28 mouse cellular contexts compared by ENCODE assay signal in genomic region chr1:98097957-98098729, GRCm38 (mm10). TPM values are rescaled to one million over a fixed set of nuclear protein-coding genes. Genes with fewer than 3 reads are reported as not detected.
A peak's percentile ranks its signal among the peaks of the same experiment; 100 is the strongest.
DNase-seq lines count a peak whose midpoint lies in the region; ATAC-seq and TF ChIP-seq lines count a peak whose summit lies in the region.
"Had no signal": no experiment of that assay in that cellular context is flagged by ENCODE, and none has a peak within 500 bp of the region (broad histone marks: within the 10 kb centered on the region; RNA-seq: fewer than 3 reads in every experiment).

No protein-coding gene starts in this region.

- H3K9me3 ChIP-seq in forebrain, embryonic 14.5 days (replicated peaks; ENCODE audit: control insufficient read depth, low read length): no peaks in the 10 kb centered on the region
- no peaks in the 10 kb centered on the region for H3K9me3 ChIP-seq in forebrain, embryonic 15.5 days
- H3K9me3 ChIP-seq in midbrain, embryonic 11.5 days (ENCODE audit: control insufficient read depth, low read length): no peaks in the 10 kb centered on the region
- H3K9me3 ChIP-seq in midbrain, embryonic 14.5 days (ENCODE audit: control insufficient read depth, low read length): no peaks in the 10 kb centered on the region
- H3K9me3 ChIP-seq: embryonic facial prominence, embryonic 15.5 days; forebrain, embryonic 10.5 days; forebrain, embryonic 12.5 days had no signal

- no peak overlapping the region for H3K4me2 ChIP-seq in forebrain, embryonic 14.5 days (ENCODE audit: low read length)
- no peak overlapping the region for H3K4me2 ChIP-seq in forebrain, embryonic 15.5 days (replicated peaks)
- no peak overlapping the region for H3K4me2 ChIP-seq in midbrain, embryonic 11.5 days
- no peak overlapping the region for H3K4me2 ChIP-seq in midbrain, embryonic 14.5 days (ENCODE audit: low read length)
- H3K4me2 ChIP-seq: embryonic facial prominence, embryonic 13.5 days; embryonic facial prominence, embryonic 15.5 days; forebrain, embryonic 12.5 days had no signal

- no peak for TF ChIP-seq CTCF in brain, embryonic 14.5 days (IDR thresholded peaks at IDR 0.05; ENCODE audit: borderline replicate concordance, extremely low read depth, insufficient read depth, insufficient read length)

- DNase-seq in forebrain, embryonic 14.5 days (ENCODE audit: low spot score): peak; percentile 46
- peak; percentile 69 for DNase-seq in heart, adult 11 months
- DNase-seq in heart, postnatal 25 days (ENCODE audit: low spot score): no peak
- DNase-seq in midbrain, embryonic 11.5 days (ENCODE audit: low spot score, missing footprints): peak; percentile 62
- no peak for DNase-seq in midbrain, embryonic 14.5 days
- peak; percentile 63 for DNase-seq in brain, embryonic 14.5 days (ENCODE audit: low read depth)
- DNase-seq: adrenal gland, adult 8-10 months; adrenal gland, postnatal 14 days; adrenal gland, postnatal 36 days; B cell, adult 2 months; cerebellum, adult 11 months; cerebellum, adult 18-20 months; cerebellum, adult 8-10 months; cerebellum, adult 9-11 months; cerebellum, postnatal 14 days; cerebellum, postnatal 36 days; embryo, embryonic 11 days had no signal

- intact Hi-C loops in heart, postnatal 25 days (cut with DNase I): loop anchor here (5.0 kb wide), 3 partner anchors 96 to 436 kb away; partner anchors contain the start of gene D1Ertd622e

- WGBS in forebrain, embryonic 14.5 days: 86% methylated on average over 11 of the region's 11 CpGs
- 83% methylated on average over 11 of the region's 11 CpGs for WGBS in forebrain, embryonic 15.5 days
- WGBS in midbrain, embryonic 11.5 days: 90% methylated on average over 11 of the region's 11 CpGs
- 80% methylated on average over 11 of the region's 11 CpGs for whole genome bisulfite sequencing in midbrain, embryonic 14.5 days

- H3K27me3 ChIP-seq in forebrain, embryonic 14.5 days (replicated peaks; ENCODE audit: control insufficient read depth, insufficient read depth, low read length): no peaks in the 10 kb centered on the region
- no peaks in the 10 kb centered on the region for H3K27me3 ChIP-seq in forebrain, embryonic 15.5 days
- no peaks in the 10 kb centered on the region for H3K27me3 ChIP-seq in midbrain, embryonic 11.5 days (ENCODE audit: control insufficient read depth, insufficient read depth, low read length)
- H3K27me3 ChIP-seq in midbrain, embryonic 14.5 days (ENCODE audit: control insufficient read depth, insufficient read depth, low read length): no peaks in the 10 kb centered on the region
- H3K27me3 ChIP-seq: CH12.LX; embryonic facial prominence, embryonic 13.5 days; embryonic facial prominence, embryonic 15.5 days had no signal

- ATAC-seq in forebrain, embryonic 14.5 days: no peak
- no peak; the same call in 1 of the 2 replicates for ATAC-seq in forebrain, embryonic 15.5 days (replicated peaks)
- ATAC-seq in midbrain, embryonic 11.5 days (ENCODE audit: low FRiP score): no peak
- no peak for ATAC-seq in midbrain, embryonic 14.5 days (ENCODE audit: low FRiP score, low TSS enrichment)
- ATAC-seq: activated CD4-positive, CD25-positive, alpha-beta regulatory T cell, adult 4 months; CD4-positive, CD25-positive, alpha-beta regulatory T cell, adult 4 months; Patski had no signal

- peaks cover 9% of the 10 kb centered on the region; the same call in 1 of the 2 replicates for H3K4me1 ChIP-seq in forebrain, embryonic 14.5 days (ENCODE audit: control insufficient read depth, insufficient read depth, low read length)
- peaks cover 22% of the 10 kb centered on the region for H3K4me1 ChIP-seq in forebrain, embryonic 15.5 days
- peaks cover 9% of the 10 kb centered on the region; the same call in 1 of the 2 replicates for H3K4me1 ChIP-seq in midbrain, embryonic 11.5 days (ENCODE audit: control insufficient read depth, insufficient read depth, low read length)
- peaks cover 20% of the 10 kb centered on the region for H3K4me1 ChIP-seq in midbrain, embryonic 14.5 days (ENCODE audit: control insufficient read depth, insufficient read depth, low read length)

- no peak overlapping the region for H3K4me3 ChIP-seq in forebrain, embryonic 14.5 days (ENCODE audit: low read depth, low read length)
- no peak overlapping the region for H3K4me3 ChIP-seq in forebrain, embryonic 15.5 days
- H3K4me3 ChIP-seq in midbrain, embryonic 11.5 days (ENCODE audit: low read depth, low read length): no peak overlapping the region
- H3K4me3 ChIP-seq in midbrain, embryonic 14.5 days (replicated peaks; ENCODE audit: low read depth, low read length): no peak overlapping the region
- H3K4me3 ChIP-seq: embryonic facial prominence, embryonic 13.5 days; embryonic facial prominence, embryonic 15.5 days; erythroblast, embryonic 14.5 days; forebrain, embryonic 10.5 days; forebrain, embryonic 12.5 days had no signal

- H3K9ac ChIP-seq in forebrain, embryonic 14.5 days (ENCODE audit: low read length): no peak overlapping the region
- H3K9ac ChIP-seq in forebrain, embryonic 15.5 days (replicated peaks): no peak overlapping the region
- H3K9ac ChIP-seq in midbrain, embryonic 11.5 days (ENCODE audit: low read length): no peak overlapping the region
- no peak overlapping the region for H3K9ac ChIP-seq in midbrain, embryonic 14.5 days (replicated peaks; ENCODE audit: low read length)
- H3K9ac ChIP-seq: embryonic facial prominence, embryonic 13.5 days; embryonic facial prominence, embryonic 15.5 days; forebrain, embryonic 12.5 days had no signal

- TF ChIP-seq POLR2A in brain, embryonic 14.5 days (IDR thresholded peaks at IDR 0.05; ENCODE audit: borderline replicate concordance, extremely low read depth, insufficient read depth, insufficient read length, poor library complexity, severe bottlenecking): no peak

- H3K36me3 ChIP-seq in forebrain, embryonic 14.5 days (ENCODE audit: control insufficient read depth, insufficient read depth, low read length): no peaks in the 10 kb centered on the region
- no peaks in the 10 kb centered on the region for H3K36me3 ChIP-seq in forebrain, embryonic 15.5 days
- H3K36me3 ChIP-seq in midbrain, embryonic 11.5 days (ENCODE audit: control insufficient read depth, insufficient read depth, low read length): no peaks in the 10 kb centered on the region
- no peaks in the 10 kb centered on the region for H3K36me3 ChIP-seq in midbrain, embryonic 14.5 days (ENCODE audit: control insufficient read depth, insufficient read depth, low read length)
- H3K36me3 ChIP-seq: embryonic facial prominence, embryonic 13.5 days; embryonic facial prominence, embryonic 15.5 days; forebrain, embryonic 10.5 days; forebrain, embryonic 12.5 days; G1E had no signal

- H3K27ac ChIP-seq in forebrain, embryonic 14.5 days (ENCODE audit: low read depth, low read length): no peak overlapping the region
- no peak overlapping the region; the same call in 1 of the 2 replicates for H3K27ac ChIP-seq in forebrain, embryonic 15.5 days (replicated peaks)
- H3K27ac ChIP-seq in midbrain, embryonic 11.5 days (ENCODE audit: low read depth, low read length): no peak overlapping the region
- H3K27ac ChIP-seq in midbrain, embryonic 14.5 days (replicated peaks; ENCODE audit: low read depth, low read length): no peak overlapping the region
- H3K27ac ChIP-seq: embryonic facial prominence, embryonic 13.5 days; embryonic facial prominence, embryonic 15.5 days; forebrain, embryonic 10.5 days; forebrain, embryonic 12.5 days had no signal

RNA-seq across cellular contexts. Expression of gene Pam, which starts 2.7 kb away (rescaled TPM):
- 41.7 and 48.0 TPM in 2 replicates for polyA plus RNA-seq in forebrain, embryonic 14.5 days (2014; fragmentation: Nextera tagmentation; extraction: Ambion mirVana)
- polyA plus RNA-seq in forebrain, embryonic 15.5 days (2015; fragmentation: Nextera tagmentation; extraction: Ambion mirVana): 56.1 and 57.9 TPM in 2 replicates
- total RNA-seq in heart, postnatal 25 days (2021): 100 to 1,000 TPM; 615 to 691 TPM
- polyA plus RNA-seq in midbrain, embryonic 11.5 days (2014; fragmentation: Nextera tagmentation; extraction: Ambion mirVana): 21.1 and 21.2 TPM in 2 replicates
- 47.2 and 51.8 TPM in 2 replicates for polyA plus RNA-seq in midbrain, embryonic 14.5 days (2014; fragmentation: Nextera tagmentation; extraction: Ambion mirVana)
- 33.6 and 42.8 TPM in 2 replicates for polyA plus RNA-seq in brain, embryonic 14.5 days (2012; rRNA removed)
- total RNA-seq: CH12.LX had no signal
- polyA plus RNA-seq: G1E had no signal

Comparison
In these comparisons a context has a peak if more than half of its experiments do, and no peak if none do; other contexts are left out.
1. DNase-seq: peak in forebrain, embryonic 14.5 days (single experiment), heart, adult 11 months (single experiment), midbrain, embryonic 11.5 days (single experiment) and brain, embryonic 14.5 days (single experiment); none in heart, postnatal 25 days (single experiment) and midbrain, embryonic 14.5 days (single experiment).